Mouse (Mus musculus) megakaryocyte, embryonic 14.5 days (primary cell): ENCODE data around the gene Ankrd53.

ENCODE experiments used
- FLI1 ChIP-seq: IDR thresholded peaks from 2 replicates; pipeline ENCODE4 v1.6.1; 2012; ENCODE audit warnings: low read length, inconsistent platforms, mixed read lengths
- GATA1 ChIP-seq: IDR thresholded peaks from 3 replicates; pipeline ENCODE4 v1.6.1; 2012; ENCODE audit warnings: mixed read lengths, low read length, inconsistent platforms, borderline replicate concordance

DNA sequence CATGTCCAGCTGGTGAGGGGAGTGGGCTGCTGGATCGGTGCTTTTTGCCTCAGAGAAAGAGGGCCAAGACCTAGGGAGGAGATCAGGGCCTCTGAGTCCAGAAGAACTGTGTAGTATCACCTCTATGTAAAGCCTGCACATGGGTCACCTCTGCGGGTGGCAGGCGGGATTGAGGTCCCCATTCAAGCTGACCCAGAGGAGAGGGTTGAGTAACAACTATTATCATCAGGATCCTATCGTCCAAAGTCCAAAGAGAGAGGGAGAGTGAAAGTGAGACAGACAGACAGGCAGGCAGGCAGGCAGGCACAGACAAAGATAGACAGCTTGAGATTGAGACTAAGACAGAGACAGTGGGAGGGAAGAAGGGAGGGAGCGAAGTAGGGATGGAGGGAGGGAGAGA, 19.2 kb upstream of the Ankrd53 start:
- TF ChIP-seq GATA1: no peak
- TF ChIP-seq FLI1: no peak
